Mouse (Mus musculus) liver, embryonic 16.5 days (tissue): ENCODE results near the gene Acsf2. TPM values are rescaled to one million over a fixed set of nuclear protein-coding genes. Genes with fewer than 3 reads are reported as not detected.
A peak's percentile ranks its signal among the peaks of the same experiment; 100 is the strongest.

Source experiments
- ATAC-seq: fragments of 200-750 bp; cut with Nextera tagmentation; 2 replicates; pipeline ENCODE4 v1.8.0; 2017; ENCODE audit warnings: low read depth, mild to moderate bottlenecking, moderate number of reproducible peaks, moderate library complexity
- H3K27ac ChIP-seq: fragments of 300-500 bp; sonication (generic); 2 replicates; pipeline ENCODE4 v1.5.1; 2014; ENCODE audit warnings: mild to moderate bottlenecking, low read length
- H3K27me3 ChIP-seq: fragments of 300-500 bp; sonication (generic); 2 replicates; pipeline ENCODE4 v1.6.1; 2014; ENCODE audit warnings: low read depth, low read length, mixed read lengths; ENCODE audit not compliant: control insufficient read depth, insufficient read depth
- H3K36me3 ChIP-seq: fragments of 300-500 bp; sonication (generic); 2 replicates; pipeline ENCODE4 v1.6.1; 2014; ENCODE audit warnings: mild to moderate bottlenecking; ENCODE audit not compliant: control insufficient read depth, insufficient read depth
- H3K4me1 ChIP-seq: fragments of 300-500 bp; sonication (generic); 2 replicates; pipeline ENCODE4 v1.6.1; 2014; ENCODE audit warnings: low read depth, low read length, mixed read lengths; ENCODE audit not compliant: control insufficient read depth
- H3K4me2 ChIP-seq: fragments of 300-500 bp; sonication (generic); 2 replicates; pipeline ENCODE4 v1.6.1; 2014; ENCODE audit warnings: low read depth, low read length, mixed read lengths
- H3K4me3 ChIP-seq: fragments of 300-500 bp; sonication (generic); 2 replicates; pipeline ENCODE4 v1.5.1; 2014; ENCODE audit warnings: low read depth, mild to moderate bottlenecking, low read length
- H3K9ac ChIP-seq: fragments of 300-500 bp; sonication (generic); 2 replicates; pipeline ENCODE4 v1.6.1; 2014; ENCODE audit warnings: low read depth, low read length
- H3K9me3 ChIP-seq: fragments of 300-500 bp; sonication (generic); replicated peaks from 2 replicates; pipeline ENCODE4 v1.6.1; 2016; ENCODE audit warnings: low read length; ENCODE audit not compliant: control insufficient read depth
- WGBS: fragments of 180-500 bp; shearing (Covaris S2); extraction: QIAGEN DNeasy Blood & Tissue Kit; methylation state at CpG from one replicate; pipeline ENCODE4 v1.1.7; 2014; ENCODE audit not compliant: insufficient replicate concordance; 5-methylcytosine and 5-hydroxymethylcytosine counted together
- polyA plus RNA-seq: library from polyadenylated mRNA; unstranded; fragments of >200 nt; fragmentation: Nextera tagmentation; extraction: Ambion mirVana; gene quantifications from 2 replicates; pipeline ENCODE4 v1.2.1, GENCODE M21; 2015

Acsf2 gene
- polyA plus RNA-seq, 1 experiment from 2014 or later, result 1.4 TPM

DNA sequence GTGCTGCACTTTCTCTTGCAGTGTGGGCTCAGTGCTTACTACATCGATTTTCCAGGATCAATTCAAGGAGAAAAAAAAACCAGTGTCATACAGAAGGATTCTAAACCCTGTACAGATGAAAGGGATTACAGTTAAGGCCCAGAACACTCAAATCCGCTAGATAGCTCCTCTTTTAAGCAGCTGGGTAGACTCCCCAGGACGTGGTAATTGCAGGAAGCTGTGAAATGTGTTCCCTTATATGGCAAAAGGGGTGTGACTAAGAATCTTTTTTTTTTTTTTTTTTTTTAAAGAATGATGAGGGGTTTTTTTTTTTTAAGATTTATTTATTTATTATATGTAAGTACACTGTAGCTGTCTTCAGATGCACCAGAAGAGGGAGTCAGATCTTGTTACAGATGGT is 72.8 kb downstream of the Acsf2 start:
- WGBS, result 34% methylated on average over 3 of the region's 3 CpGs
- Histone ChIP-seq H3K9ac (no peak overlapping the region), H3K4me1 (no peaks in the 10 kb centered on the region), H3K4me3 (no peak overlapping the region), H3K36me3 (no peaks in the 10 kb centered on the region), H3K4me2 (no peak overlapping the region), H3K27ac (no peak overlapping the region), H3K9me3 (no peaks in the 10 kb centered on the region), H3K27me3 (no peaks in the 10 kb centered on the region)
- ATAC-seq, result no peak

DNA sequence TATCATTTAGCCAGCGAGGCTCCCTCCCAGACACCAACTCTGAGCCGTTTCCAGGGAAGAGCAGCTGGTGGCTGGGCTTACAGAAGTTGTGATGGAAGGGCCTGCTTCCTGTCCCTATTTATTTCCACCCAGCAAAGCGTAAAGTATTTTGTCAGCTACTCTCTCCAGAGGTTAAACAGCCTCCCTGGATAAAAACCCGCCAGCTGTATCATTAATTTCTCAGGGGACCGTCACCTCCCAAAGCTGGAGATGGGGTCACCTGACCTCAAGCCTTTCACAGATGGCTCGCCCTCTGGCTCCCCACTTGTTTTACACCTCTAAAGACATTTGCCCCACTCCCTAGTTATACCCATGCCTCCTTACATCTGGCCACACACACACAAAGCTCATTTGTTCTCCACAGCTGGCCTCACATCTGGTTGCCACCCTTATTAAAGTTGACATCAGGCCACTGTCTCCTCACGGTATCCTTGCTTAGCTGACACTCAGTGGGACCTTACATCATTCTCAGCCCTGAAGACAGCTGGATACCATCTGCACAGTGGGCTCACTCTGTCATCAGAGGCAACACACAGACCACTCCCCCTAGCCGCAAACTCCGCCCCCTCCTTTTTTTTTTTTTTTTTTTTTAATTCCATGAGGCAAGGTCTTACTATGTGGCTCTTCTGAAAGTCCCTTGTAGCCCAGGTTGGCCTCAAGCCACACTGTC is 75.3 kb downstream of the Acsf2 start:
- no peak overlapping the region for H3K27ac ChIP-seq
- no peak overlapping the region for H3K4me2 ChIP-seq
- H3K4me3 ChIP-seq, result no peak overlapping the region
- no peaks in the 10 kb centered on the region for H3K4me1 ChIP-seq
- H3K9me3 ChIP-seq, result no peaks in the 10 kb centered on the region
- no peak overlapping the region for H3K9ac ChIP-seq
- 52% methylated on average over 9 of the region's 9 CpGs for WGBS
- no peaks in the 10 kb centered on the region for H3K36me3 ChIP-seq
- ATAC-seq, result no peak
- H3K27me3 ChIP-seq, result no peaks in the 10 kb centered on the region

DNA sequence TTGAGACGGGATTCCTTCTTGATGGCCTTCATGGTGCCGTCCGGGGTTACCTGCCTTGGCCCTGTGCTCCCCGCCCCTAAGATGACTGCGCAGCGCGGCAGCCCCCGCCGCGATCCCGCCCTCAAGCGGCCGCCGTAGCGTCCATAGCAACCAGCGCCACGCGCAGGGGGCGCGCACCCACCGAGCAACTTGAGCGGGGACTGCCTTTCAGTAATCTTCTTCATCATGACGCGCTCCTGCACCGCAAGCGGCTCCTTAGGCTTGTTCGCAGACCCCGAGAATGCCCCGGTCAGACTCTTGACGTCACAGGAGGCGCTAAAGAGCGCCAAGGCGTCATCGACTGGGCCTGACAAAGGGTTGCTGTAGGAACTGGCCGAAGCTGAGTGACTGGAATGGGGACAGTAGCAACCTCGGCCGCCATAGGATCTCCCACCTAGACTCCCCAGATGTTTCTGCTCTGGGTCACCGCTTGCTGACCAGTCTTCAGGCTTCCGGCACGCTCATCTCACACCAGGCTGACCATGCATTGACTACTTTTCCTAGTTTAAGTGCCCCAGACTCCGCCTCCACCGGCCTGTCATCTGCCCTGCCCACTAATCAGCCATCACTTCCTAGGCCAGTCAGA is 80.3 kb downstream of the Acsf2 start, which contains the start of gene Mycbpap:
Gene Mycbpap (minus strand): TSS at position 524 of the 625 bp plus-strand sequence.
- Histone ChIP-seq H3K9me3 (no peaks in the 10 kb centered on the region), H3K27ac (no peak within 1 kb of the TSS), H3K27me3 (no peaks in the 10 kb centered on the region), H3K36me3 (no peaks in the 10 kb centered on the region), H3K4me3 (peak within 1 kb of the TSS; percentile 56), H3K4me1 (no peaks in the 10 kb centered on the region; the same call in 1 of the 2 replicates), H3K9ac (no peak within 1 kb of the TSS), H3K4me2 (peak within 1 kb of the TSS; percentile 76)
- peak; percentile 35; the same call in 1 of the 2 replicates for ATAC-seq
- WGBS, result 2% methylated on average over 42 of the region's 42 CpGs

DNA sequence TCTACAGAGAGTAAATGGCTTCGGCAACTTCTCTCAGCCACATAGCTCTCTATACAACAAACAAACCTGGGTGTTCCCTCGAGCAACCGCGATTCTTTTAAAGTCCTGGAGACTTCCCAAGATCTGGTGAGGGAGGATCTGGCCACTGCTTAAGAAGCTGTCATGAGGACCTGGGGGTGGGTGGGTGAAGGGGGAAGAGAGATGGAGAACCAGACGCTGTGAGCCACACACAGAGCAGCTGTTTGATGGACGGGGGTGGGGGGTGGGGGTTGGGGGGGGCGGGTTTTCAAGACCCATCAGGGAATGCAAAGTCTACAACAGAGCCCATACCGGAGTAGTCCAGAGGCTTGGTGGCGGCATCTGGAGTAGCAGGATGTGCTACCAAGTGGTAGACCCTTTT is 88.2 kb downstream of the Acsf2 start:
- Histone ChIP-seq H3K4me3 (no peak overlapping the region), H3K9me3 (no peaks in the 10 kb centered on the region), H3K4me1 (no peaks in the 10 kb centered on the region), H3K27me3 (no peaks in the 10 kb centered on the region), H3K36me3 (no peaks in the 10 kb centered on the region), H3K9ac (no peak overlapping the region), H3K27ac (no peak overlapping the region), H3K4me2 (no peak overlapping the region)
- WGBS, result 40% methylated on average over 9 of the region's 9 CpGs
- ATAC-seq, result no peak

DNA sequence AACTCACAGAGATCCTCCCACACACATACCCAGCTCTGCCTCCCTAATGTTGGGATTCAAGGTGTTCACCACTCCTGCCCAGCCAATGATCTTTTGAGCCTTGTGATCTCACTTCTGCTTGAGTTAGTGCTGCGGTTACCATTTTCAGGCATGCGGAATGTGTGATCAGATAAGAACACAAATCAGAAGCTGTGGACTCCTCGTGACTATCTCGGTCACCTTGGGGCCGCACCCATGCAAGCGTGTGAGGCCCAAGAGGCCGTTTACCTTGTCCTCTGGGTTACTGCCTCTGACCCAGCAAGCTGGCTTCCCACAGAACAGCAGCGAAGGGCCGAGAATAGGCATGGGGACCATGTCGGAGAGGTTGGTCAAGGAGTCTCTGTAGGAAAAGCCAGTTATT is 92.7 kb downstream of the Acsf2 start:
- Histone ChIP-seq H3K27me3 (peaks cover 3% of the 10 kb centered on the region; the same call in 1 of the 2 replicates), H3K27ac (no peak overlapping the region), H3K4me3 (no peak overlapping the region), H3K9me3 (no peaks in the 10 kb centered on the region), H3K36me3 (no peaks in the 10 kb centered on the region), H3K4me1 (no peaks in the 10 kb centered on the region), H3K9ac (no peak overlapping the region), H3K4me2 (no peak overlapping the region)
- 65% methylated on average over 10 of the region's 10 CpGs for WGBS
- no peak for ATAC-seq

Other genes starting within 250 kb of the Acsf2 start
- 9.4 and 10.2 TPM in 2 replicates for gene Abcc3, start 208.9 kb downstream of the Acsf2 start, polyA plus RNA-seq
- gene Cacna1g, start 127.7 kb downstream of the Acsf2 start, polyA plus RNA-seq, result 1.9 TPM in 2 replicates
- not detected in 2 replicates for gene Spata20, start 115.7 kb downstream of the Acsf2 start, polyA plus RNA-seq
- 0.08 TPM in 1 of 2 replicates, not detected in the other for gene Epn3, start 101.9 kb downstream of the Acsf2 start, polyA plus RNA-seq
- gene Mycbpap, start 80.1 kb downstream of the Acsf2 start, polyA plus RNA-seq, result 0.30 TPM in 1 of 2 replicates, not detected in the other
- gene Rsad1, start 52.6 kb downstream of the Acsf2 start, polyA plus RNA-seq, result 1.0 and 1.3 TPM in 2 replicates
- gene Chad, start 36.8 kb downstream of the Acsf2 start, polyA plus RNA-seq, result 0.05 and 0.08 TPM in 2 replicates
- 78.4 and 82.0 TPM in 2 replicates for gene Lrrc59, start 27.9 kb upstream of the Acsf2 start, polyA plus RNA-seq
- 55.7 and 56.6 TPM in 2 replicates for gene Mrpl27, start 51.9 kb upstream of the Acsf2 start, polyA plus RNA-seq
- 10.4 and 11.6 TPM in 2 replicates for gene Eme1, start 52.1 kb upstream of the Acsf2 start, polyA plus RNA-seq
- 1.9 and 2.6 TPM in 2 replicates for gene Xylt2, start 75.6 kb upstream of the Acsf2 start, polyA plus RNA-seq
- not detected in 2 replicates for gene Gm11541, start 102.6 kb upstream of the Acsf2 start, polyA plus RNA-seq
- gene Cdc34b, start 139.9 kb upstream of the Acsf2 start, polyA plus RNA-seq, result not detected in 2 replicates
- not detected in 2 replicates for gene Tmem92, start 180.8 kb upstream of the Acsf2 start, polyA plus RNA-seq